Mouse (Mus musculus) testis, postnatal 10 days (tissue): ENCODE data around the gene Cfap20.

Experiments used
- DNase-seq: peaks from one replicate; pipeline ENCODE4 v3.0.0; 2021; ENCODE audit warnings: low spot score

The Cfap20 gene

DNA sequence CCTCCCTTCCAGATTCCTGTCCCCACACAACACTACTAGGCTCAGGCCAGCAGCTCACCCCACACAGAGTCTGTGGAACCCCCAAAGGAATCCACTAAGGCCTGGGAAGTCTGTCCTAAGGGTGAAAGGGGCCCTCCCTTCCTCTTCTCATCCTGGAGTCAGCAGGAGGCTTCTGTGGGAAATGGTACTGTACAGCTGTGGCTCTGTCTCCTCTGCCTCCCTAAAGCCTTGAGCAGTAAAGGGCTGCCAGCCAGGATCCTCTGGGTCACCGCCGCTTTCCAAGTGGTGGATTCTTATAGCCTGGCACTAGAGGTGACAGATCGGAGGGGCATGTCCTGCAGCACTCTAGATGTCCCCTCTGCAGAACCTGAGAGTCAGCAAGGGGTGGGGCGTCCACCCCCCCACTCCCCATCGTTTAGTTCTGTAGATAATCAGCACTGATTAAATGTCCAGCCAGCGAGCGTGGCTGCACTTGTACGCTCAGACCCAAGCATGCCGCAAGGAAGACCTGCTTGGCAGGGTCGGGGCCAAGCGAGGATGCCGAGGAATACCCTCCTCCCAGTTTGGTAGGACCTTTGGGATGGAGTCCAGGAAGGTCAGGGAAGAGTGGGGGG, 61.2 kb downstream of the Cfap20 start:
- no peak for DNase-seq
